Mouse (Mus musculus) bone marrow macrophage, adult 2 months (primary cell): ENCODE data around the gene Rapgef4. TPM values are rescaled to one million over a fixed set of nuclear protein-coding genes. Genes with fewer than 3 reads are reported as not detected.

Source experiments
- H3K27ac ChIP-seq: 2 replicates; pipeline ENCODE4 v1.5.1; 2012; ENCODE audit warnings: low read depth, low read length; ENCODE audit not compliant: insufficient read depth
- H3K4me1 ChIP-seq: 2 replicates; pipeline ENCODE4 v1.6.1; 2012; ENCODE audit warnings: low read length; ENCODE audit not compliant: control insufficient read depth, insufficient read depth
- H3K4me3 ChIP-seq: 2 replicates; pipeline ENCODE4 v1.5.1; 2012; ENCODE audit warnings: mild to moderate bottlenecking, low read length, moderate library complexity; ENCODE audit not compliant: insufficient read depth
- CTCF ChIP-seq: IDR thresholded peaks from 2 replicates; pipeline ENCODE4 v1.5.1; 2012; ENCODE audit warnings: low read depth, mild to moderate bottlenecking, low read length, moderate library complexity
- POLR2A ChIP-seq: IDR thresholded peaks from 2 replicates; pipeline ENCODE4 v1.6.1; 2012; ENCODE audit warnings: mild to moderate bottlenecking, low read depth, low read length, borderline replicate concordance
- polyA plus RNA-seq: library from polyadenylated mRNA; stranded (reverse); fragments of >200 nt; gene quantifications from 2 replicates; pipeline ENCODE4 v1.2.4, GENCODE M21; 2012; ENCODE audit not compliant: missing spikeins, insufficient read depth, insufficient read length

The Rapgef4 gene
- polyA plus RNA-seq, 1 experiment, result not detected

- Histone ChIP-seq H3K27ac (no peak overlapping the region), H3K4me1 (peaks cover 38% of the 10 kb centered on the region), H3K4me3 (no peak overlapping the region)
- no peak for TF ChIP-seq POLR2A
- no peak for TF ChIP-seq CTCF
These were observed 311.5 kb downstream of the Rapgef4 start for GRCm38 (mm10) chr2:72292573-72292972.

DNA sequence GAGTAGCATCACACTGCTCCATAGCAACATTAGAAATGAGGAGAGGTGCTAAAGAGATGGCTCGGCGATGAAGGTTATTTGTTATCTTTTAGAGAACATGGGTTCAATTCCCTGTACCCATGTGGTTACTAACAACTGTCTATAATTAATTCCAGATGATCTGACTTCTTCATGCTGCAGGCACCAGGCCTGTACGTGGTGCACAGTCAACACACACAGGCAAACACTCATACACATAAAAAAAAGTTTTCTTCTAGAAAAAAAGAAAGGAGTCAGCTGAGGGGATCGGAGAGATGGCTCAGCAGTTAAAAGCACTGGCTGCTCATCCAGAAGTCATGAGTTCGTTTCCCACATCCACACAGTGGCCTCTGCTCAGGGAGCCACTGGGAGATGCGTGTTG lies 314.0 kb downstream of the Rapgef4 start:
- Histone ChIP-seq H3K4me3 (no peak overlapping the region), H3K4me1 (peaks cover 26% of the 10 kb centered on the region), H3K27ac (no peak overlapping the region)
- TF ChIP-seq CTCF (no peak), POLR2A (no peak)

DNA sequence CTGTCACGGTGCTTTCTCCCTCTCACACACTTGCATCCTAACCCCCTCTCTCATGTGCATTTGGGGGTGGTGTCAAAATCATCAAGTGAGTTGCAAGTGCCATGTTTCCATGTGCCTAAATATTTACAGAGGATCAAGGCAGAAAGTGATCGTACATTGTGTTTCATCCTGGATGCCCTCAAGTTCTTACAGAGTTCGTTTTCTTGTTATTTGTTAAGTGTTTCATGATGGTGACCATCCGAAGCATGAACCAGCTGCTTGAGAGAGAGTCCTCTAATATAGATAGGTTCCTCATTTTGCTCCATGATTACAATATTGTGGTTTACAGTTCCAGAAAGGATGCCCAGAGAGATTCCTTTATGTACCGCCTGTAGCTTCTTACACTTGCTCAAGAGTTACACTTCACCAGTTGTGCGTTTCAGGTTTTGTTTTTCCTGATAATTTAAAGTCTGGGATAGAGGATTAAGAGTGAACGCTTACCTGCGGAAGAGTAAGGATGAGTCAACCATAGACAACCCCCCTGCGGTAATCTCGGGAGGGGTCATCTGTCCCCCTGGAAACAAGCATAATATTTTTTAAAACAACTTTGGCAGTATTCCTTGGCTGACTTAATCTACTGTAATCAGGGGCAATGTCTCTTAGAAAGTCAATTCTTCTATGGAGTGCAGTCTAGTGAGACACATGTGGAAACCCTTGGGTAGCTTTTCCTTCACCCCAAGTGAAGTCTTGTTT lies 316.1 kb downstream of the Rapgef4 start:
- peaks cover 30% of the 10 kb centered on the region for H3K4me1 ChIP-seq
- no peak overlapping the region for H3K27ac ChIP-seq
- TF ChIP-seq POLR2A (no peak), CTCF (no peak)
- no peak overlapping the region for H3K4me3 ChIP-seq

GRCm38 (mm10) chr2:72297716-72298082 lies 316.7 kb downstream of the Rapgef4 start:
- no peak overlapping the region for H3K4me3 ChIP-seq
- no peak overlapping the region for H3K27ac ChIP-seq
- TF ChIP-seq POLR2A, result no peak
- H3K4me1 ChIP-seq, result peaks cover 32% of the 10 kb centered on the region

DNA sequence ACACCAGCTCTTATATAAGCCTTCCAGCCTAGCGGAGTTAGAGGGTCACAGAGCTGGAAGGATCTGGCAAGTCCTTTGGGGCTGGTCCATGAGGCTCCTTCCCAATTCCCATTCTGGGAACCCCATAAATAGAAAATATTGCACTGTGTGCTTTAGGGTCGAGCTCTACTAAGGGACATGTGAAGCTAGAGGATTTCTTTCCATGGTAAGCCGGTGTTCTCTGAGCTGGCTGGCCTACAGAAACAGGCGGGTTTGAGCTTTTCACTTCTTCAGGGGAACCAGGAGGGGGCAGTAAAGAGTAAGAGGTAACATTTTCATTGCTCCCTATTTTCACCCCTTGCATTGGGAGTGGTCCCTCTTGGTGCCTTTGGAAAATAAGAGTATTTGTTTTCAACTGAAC lies 317.4 kb downstream of the Rapgef4 start:
- H3K27ac ChIP-seq, result no peak overlapping the region
- no peak for TF ChIP-seq POLR2A
- peak; percentile 45; the same call in 1 of the 2 replicates for TF ChIP-seq CTCF
- H3K4me3 ChIP-seq, result no peak overlapping the region
- peaks cover 37% of the 10 kb centered on the region for H3K4me1 ChIP-seq

DNA sequence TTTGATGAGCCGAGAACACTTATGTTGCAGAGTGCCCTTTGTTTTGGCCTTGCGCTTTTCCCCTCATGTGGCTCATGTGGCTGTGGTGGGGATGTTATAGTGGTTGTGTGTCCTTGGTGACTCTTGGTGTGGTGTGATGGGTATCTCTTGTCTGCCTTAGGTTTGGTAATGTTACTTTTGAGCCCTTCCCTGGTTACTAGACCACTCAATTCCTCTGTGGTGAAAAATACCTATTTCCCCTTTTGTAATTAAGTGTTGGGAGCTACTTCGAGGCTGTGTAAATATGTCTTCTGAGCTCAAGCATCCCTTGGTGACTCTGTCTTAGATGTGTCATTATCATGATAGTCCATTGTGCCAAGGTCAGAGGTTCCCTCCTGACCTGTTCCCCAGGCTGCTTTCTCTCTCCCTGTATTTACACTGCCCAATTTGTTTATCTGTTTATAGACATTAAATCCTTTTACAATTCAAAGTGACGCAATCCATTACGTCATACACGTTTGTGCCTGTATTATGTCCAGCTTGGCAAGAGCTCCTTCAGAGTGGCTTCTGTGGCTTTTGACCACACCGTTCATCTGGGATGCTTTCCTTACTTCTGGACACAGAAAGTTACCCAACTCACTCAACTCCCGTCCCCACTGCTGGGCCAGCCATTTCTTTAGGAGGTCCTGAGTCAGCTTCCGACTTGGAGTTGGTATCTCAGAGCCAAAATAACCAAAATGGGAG lies 320.3 kb downstream of the Rapgef4 start:
- Histone ChIP-seq H3K27ac (no peak overlapping the region), H3K4me3 (no peak overlapping the region), H3K4me1 (peaks cover 34% of the 10 kb centered on the region)
- TF ChIP-seq POLR2A (no peak), CTCF (no peak)

DNA sequence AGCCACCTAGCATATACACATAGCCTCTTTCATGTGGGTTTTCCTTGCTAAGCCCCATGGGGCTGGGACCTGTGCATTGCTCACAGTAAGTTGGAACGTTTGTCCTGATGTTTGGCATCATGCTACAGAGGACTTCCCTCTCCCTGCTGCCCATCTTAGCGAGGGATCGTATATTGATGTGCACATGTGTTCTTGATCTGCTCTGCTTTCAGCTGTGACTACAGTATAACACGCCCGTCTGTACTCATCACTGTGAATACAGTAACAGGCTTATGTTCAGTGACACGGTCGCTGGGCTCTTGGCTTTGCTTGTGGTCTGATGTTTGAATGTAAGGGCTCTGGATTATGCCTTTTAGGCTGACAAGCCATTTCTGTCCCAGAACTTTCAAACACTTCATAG lies 324.7 kb downstream of the Rapgef4 start:
- no peak overlapping the region for H3K4me3 ChIP-seq
- peaks cover 32% of the 10 kb centered on the region for H3K4me1 ChIP-seq
- no peak for TF ChIP-seq CTCF
- TF ChIP-seq POLR2A, result no peak
- no peak overlapping the region for H3K27ac ChIP-seq

Other genes starting within 250 kb of the Rapgef4 start
- 144 and 160 TPM in 2 replicates for gene Itga6, start 235.6 kb upstream of the Rapgef4 start, polyA plus RNA-seq
- 33.2 and 36.2 TPM in 2 replicates for gene Pdk1, start 108.0 kb upstream of the Rapgef4 start, polyA plus RNA-seq